Mouse (Mus musculus) thymus, postnatal 10 days (tissue): ENCODE measurements at regions not wholly inside any gene's neighbourhood (a gene's known extent, or its start where the extent isn't known, plus 50 kb on each side); places are given as distances from the start of the nearest gene placed in this dataset.
"Not testable (repeated sequence)": the region's sequence is repeated elsewhere in the genome, so short reads cannot be mapped to it uniquely, and the experiment has no call there.

Experiments
- DNase-seq, 2 experiments: peaks; one replicate each; pipeline ENCODE4 v3.0.0; 2021; ENCODE audit warnings: low spot score in 2 of 2

- no peak for DNase-seq
These were observed 158.3 kb upstream of the Ptprz1 start for GRCm38 (mm10) chr6:22716864-22717557.

GRCm38 (mm10) chr6:22716144-22716856 is 159.0 kb upstream of the Ptprz1 start:
- no peak for DNase-seq

GRCm38 (mm10) chr6:22698187-22698586 is 177.1 kb upstream of the Ptprz1 start:
- no peak for DNase-seq

GRCm38 (mm10) chr6:22688678-22689126 is 186.6 kb upstream of the Ptprz1 start:
- DNase-seq: no peak

GRCm38 (mm10) chr6:22674586-22674929 is 200.7 kb upstream of the Ptprz1 start:
- DNase-seq: no peak

GRCm38 (mm10) chr6:22673919-22674585 is 201.2 kb upstream of the Ptprz1 start:
- DNase-seq: no peak

GRCm38 (mm10) chr6:22671524-22671923 is 203.8 kb upstream of the Ptprz1 start:
- no peak for DNase-seq

- no peak for DNase-seq
These were observed 206.9 kb upstream of the Ptprz1 start for GRCm38 (mm10) chr6:22668190-22668975.

GRCm38 (mm10) chr6:22657401-22657800 is 217.9 kb upstream of the Ptprz1 start:
- not testable (repeated sequence) for DNase-seq

GRCm38 (mm10) chr6:22640100-22640499 is 235.2 kb upstream of the Ptprz1 start:
- no peak for DNase-seq

- no peak for DNase-seq
These were observed 240.2 kb upstream of the Ptprz1 start for GRCm38 (mm10) chr6:22635141-22635540.

- no peak for DNase-seq
These were observed 240.6 kb upstream of the Ptprz1 start for GRCm38 (mm10) chr6:22634740-22635139.

- no peak for DNase-seq
These were observed 235.5 kb upstream of the Fam3c start for GRCm38 (mm10) chr6:22591592-22591991.

GRCm38 (mm10) chr6:22584851-22585250 is 228.8 kb upstream of the Fam3c start:
- no peak for DNase-seq

GRCm38 (mm10) chr6:22572925-22573324 is 216.9 kb upstream of the Fam3c start:
- DNase-seq: no peak

- no peak for DNase-seq
These were observed 211.8 kb upstream of the Fam3c start for GRCm38 (mm10) chr6:22567891-22568290.

- no peak for DNase-seq
These were observed 192.5 kb upstream of the Fam3c start for GRCm38 (mm10) chr6:22548296-22549245.

GRCm38 (mm10) chr6:22541603-22542002 is 185.6 kb upstream of the Fam3c start:
- no peak for DNase-seq

GRCm38 (mm10) chr6:22538254-22538653 is 182.2 kb upstream of the Fam3c start:
- no peak for DNase-seq

- DNase-seq: no peak
These were observed 168.3 kb upstream of the Fam3c start for GRCm38 (mm10) chr6:22524384-22524783.
